Mouse (Mus musculus): ENCODE measurements around the gene Ina. TPM values are rescaled to one million over a fixed set of nuclear protein-coding genes. Genes with fewer than 3 reads are reported as not detected.
"Not testable (repeated sequence)": the region's sequence is repeated elsewhere in the genome, so short reads cannot be mapped to it uniquely, and the experiment has no call there.

Gene Ina
- total RNA-seq, 2 experiments from 2014 or later = not detected

DNA sequence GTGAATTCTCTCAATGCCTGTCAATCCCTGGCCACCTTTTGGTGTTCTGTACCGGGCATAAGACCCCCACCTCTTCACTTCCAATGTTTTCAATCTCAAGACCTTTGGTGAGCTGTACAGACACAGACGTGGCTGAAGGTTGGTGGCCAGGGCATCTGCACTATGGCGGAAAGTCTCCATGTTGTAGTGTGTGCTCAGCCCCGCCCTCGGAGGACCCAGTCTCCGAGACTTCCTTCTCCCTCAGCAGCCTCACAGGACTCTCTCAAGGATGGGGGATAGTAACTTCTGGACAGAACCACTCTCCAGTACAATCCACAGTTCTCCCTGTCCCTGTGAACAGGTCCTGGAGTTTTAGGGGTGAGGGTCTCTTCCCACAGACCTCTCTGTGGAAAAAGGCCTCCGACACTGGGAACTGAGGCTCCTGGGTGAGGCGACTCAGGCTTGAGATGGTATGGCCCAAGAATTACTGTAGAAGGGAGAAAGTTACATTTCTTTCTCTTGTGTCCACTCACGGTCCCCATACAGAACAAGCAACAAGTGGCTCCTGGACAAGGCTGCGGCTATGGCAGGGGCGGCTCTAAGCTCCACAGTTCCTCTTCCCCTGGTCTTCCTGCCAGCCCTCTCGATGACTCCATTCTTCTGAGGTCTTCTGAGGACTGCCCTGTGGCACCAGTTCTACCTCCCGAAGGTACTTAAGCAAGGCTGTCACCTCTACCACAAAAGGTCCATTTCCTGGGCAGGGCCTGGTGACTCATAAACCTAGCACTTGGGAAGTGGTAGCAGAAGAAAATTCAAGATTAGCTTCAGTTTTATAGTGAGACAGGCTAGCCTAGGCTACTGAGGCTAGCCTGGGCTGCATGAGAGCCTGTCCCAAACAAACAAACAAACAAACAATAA, 29.5 kb upstream of the Ina start:
- peak; percentile 78 for ATAC-seq (ENCODE audit: poor library complexity, severe bottlenecking)

GRCm38 (mm10) chr19:46987646-46988045, 26.9 kb upstream of the Ina start:
- peak; percentile 62 for ATAC-seq (ENCODE audit: poor library complexity, severe bottlenecking)

GRCm38 (mm10) chr19:46988231-46989087, 26.0 kb upstream of the Ina start:
- ATAC-seq (ENCODE audit: poor library complexity, severe bottlenecking) = peak; percentile 33

DNA sequence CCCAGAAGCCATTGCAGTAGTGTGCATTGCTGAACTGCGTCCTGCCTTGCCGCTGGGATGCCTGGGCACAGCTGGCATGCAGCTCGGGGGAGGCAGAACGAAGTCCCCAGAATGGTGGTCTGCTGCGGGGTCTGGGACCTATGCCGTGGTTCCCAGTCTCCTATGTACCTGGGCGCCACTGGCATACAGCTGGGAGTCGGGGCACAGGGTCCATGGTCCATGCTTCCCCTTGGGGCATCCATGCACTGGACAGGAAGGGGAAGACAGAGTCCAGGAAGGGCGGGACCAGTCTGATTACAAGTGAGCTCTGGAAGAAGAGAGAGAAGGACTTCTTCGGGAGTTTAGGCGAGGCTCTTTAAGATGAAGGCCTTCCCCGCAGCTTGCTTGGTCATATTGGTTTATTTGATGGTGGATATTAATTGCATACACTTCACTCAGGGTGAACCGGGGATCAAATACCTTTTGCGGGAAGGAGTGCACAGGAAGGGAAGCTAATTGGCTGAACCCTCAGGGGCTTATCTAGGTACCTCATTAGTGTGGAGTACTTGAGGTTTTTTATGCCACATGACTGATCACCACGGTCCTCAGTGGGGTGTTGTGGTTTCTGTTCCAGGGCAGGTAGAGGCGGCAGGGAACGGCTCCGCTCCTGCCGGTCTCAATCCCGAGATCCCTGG, 24.9 kb upstream of the Ina start:
- no peak for ATAC-seq (ENCODE audit: poor library complexity, severe bottlenecking)

DNA sequence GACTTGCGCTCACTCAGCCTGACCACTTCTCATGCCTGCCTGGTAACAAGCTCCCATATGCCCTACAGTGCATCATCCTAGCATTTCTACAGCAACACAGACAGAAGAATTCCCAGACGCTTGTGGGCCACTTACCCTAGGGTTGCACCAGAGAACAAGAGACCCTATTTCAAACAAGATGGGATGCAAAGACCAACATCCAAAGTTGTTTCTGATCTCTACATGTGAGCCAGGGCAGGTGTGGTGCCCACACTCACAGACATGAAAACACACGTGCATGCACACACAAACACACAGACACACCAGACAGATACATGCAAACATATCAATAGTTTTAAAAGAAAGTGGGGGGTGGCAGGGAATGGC, 24.4 kb upstream of the Ina start:
- ATAC-seq (ENCODE audit: poor library complexity, severe bottlenecking) = no peak

DNA sequence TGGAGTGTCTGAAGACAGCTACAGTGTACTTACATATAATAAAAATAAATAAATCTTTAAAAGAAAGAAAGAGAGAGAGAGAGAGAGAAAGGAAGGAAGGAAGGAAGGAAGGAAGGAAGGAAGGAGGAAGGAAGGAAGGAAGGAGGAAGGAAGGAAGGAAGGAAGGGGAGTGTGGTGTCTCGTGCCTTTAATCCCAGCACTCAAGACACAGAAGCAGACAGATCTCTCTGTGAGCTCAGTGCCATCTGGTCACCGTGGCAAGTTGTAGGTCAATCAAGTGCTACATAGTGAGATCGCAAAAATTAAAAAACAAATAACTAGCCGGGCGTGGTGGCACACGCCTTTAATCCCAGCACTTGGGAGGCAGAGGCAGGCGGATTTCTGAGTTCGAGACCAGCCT, 23.9 kb upstream of the Ina start:
- ATAC-seq (ENCODE audit: poor library complexity, severe bottlenecking) = not testable (repeated sequence)

DNA sequence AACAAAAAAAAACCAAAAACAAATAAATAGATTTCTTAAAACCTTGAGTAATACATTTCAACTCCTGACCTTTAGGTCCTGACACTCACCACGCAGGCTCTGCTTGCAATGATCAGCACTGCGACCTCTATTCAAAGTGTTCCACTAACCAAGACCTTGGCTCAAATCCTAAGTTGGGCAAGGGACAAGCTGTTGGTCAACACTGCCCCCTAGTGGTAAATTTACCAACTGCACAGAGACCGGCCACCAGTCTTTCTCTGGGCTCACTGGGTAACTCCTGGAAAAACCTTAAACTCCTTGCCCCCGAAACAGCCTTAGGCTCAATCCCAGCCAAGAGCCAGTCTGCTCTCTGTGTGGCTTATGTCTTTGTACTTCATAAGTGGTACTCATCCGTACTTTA, 23.4 kb upstream of the Ina start:
- peak; percentile 80 for ATAC-seq (ENCODE audit: poor library complexity, severe bottlenecking)

- ATAC-seq (ENCODE audit: poor library complexity, severe bottlenecking) = not testable (repeated sequence)
Observed at GRCm38 (mm10) chr19:46992329-46992728, 22.2 kb upstream of the Ina start.

GRCm38 (mm10) chr19:46996095-46996494, 18.4 kb upstream of the Ina start:
- ATAC-seq (ENCODE audit: poor library complexity, severe bottlenecking) = no peak

- ATAC-seq (ENCODE audit: poor library complexity, severe bottlenecking) = no peak
Observed at GRCm38 (mm10) chr19:46998168-46998870, 16.2 kb upstream of the Ina start.

- no peak for ATAC-seq (ENCODE audit: poor library complexity, severe bottlenecking)
Observed at GRCm38 (mm10) chr19:46998953-46999352, 15.5 kb upstream of the Ina start.

DNA sequence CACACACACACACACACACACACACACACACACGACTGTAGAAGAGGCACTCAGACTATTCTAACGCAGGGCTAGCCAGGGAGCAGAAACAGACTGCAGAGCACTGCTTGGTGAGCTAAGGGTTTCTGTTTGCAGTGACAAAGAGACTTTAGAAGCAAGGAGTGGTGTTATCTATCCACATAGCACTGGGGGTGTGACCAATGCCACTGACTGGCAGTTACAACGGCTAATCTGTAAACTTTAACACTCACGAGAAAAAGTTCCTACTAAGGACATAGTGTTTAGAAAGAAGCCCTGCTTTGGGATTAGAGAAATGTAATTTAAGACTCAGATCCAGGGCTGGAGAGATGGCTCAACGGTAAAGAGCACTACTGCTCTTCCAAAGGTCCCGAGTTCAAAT, 14.7 kb upstream of the Ina start:
- ATAC-seq (ENCODE audit: poor library complexity, severe bottlenecking) = no peak

- ATAC-seq (ENCODE audit: poor library complexity, severe bottlenecking) = not testable (repeated sequence)
Observed at GRCm38 (mm10) chr19:47000357-47000756, 14.1 kb upstream of the Ina start.

- peak; percentile 49 for ATAC-seq (ENCODE audit: poor library complexity, severe bottlenecking)
Observed at GRCm38 (mm10) chr19:47003742-47004511, 10.6 kb upstream of the Ina start.

- no peak for ATAC-seq (ENCODE audit: poor library complexity, severe bottlenecking)
Observed at GRCm38 (mm10) chr19:47005873-47006272, 8.6 kb upstream of the Ina start.

- ATAC-seq (ENCODE audit: poor library complexity, severe bottlenecking) = no peak
Observed at GRCm38 (mm10) chr19:47006321-47006720, 8.2 kb upstream of the Ina start.

GRCm38 (mm10) chr19:47009420-47009819, 5.1 kb upstream of the Ina start:
- no peak for ATAC-seq (ENCODE audit: poor library complexity, severe bottlenecking)

DNA sequence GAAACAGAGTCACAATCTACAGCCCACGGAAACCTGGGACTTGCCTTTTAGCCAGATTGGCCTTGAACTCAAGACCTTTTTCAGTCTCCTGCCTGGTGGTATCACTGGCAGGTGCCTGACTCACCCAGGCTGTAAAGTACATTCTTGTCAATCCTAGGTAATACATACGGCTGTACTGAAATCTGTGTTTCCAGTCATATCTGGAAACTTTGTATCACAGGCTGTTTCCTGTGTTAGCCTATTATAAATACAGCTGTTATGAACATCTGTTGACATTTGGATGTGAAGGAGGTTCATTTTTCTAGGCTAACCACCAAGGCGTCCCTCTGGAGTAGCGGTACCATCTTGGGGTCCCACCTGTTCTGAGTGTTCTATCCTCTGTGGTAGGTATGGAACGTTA, 4.6 kb upstream of the Ina start:
- no peak for ATAC-seq (ENCODE audit: poor library complexity, severe bottlenecking)

DNA sequence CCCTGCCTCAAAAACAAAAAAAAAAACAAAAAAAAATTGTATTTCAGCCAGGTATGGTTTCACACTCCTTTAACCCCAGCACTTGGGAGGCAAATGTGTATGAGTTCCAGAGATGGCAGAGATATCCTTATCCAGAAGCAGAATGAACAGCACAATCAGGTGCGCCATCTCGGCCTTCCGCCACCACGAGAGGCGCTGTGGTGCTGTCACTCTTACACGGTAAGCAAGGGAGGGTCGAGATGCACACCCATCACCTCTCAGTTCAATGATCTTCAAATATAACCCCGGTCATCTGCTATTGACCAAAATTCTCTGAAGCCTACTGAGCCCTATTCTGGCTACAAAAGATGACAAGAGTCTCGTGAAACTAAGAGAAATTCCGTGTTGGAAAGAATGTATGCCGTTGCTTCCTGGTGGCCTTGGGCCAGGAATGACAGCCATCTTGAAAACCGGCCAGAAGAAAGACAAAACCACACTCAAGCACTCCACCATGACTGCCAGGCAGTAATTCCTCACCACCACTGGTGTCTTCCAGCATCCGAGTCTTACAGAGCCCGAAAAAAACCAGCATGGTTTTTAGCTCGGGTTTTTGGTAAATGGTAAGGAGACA, 1.9 kb upstream of the Ina start:
- ATAC-seq (ENCODE audit: poor library complexity, severe bottlenecking) = no peak
